ENCODE assay signal across 16 mouse cellular contexts in genomic region chr6:144648124-144648591, GRCm38 (mm10).
DNase-seq lines count a peak whose midpoint lies in the region; ATAC-seq and TF ChIP-seq lines count a peak whose summit lies in the region.
"Had no signal": no experiment of that assay in that cellular context is flagged by ENCODE, and none has a peak within 500 bp of the region (broad histone marks: within the 10 kb centered on the region; RNA-seq: fewer than 3 reads in every experiment).

No protein-coding gene starts in this region.

- DNase-seq in heart, adult 18-20 months: no peak
- peak; percentile 15 for DNase-seq in lung, adult 2 months
- DNase-seq in lung, postnatal 14 days: no peak
- DNase-seq in lung, embryonic 14.5 days: peak; percentile 75
- DNase-seq in thymus, postnatal 10 days (ENCODE audit: low spot score in 2 of 2): no peak
- no peak for DNase-seq in forebrain, embryonic 14.5 days (ENCODE audit: low spot score)
- DNase-seq in layer of hippocampus, adult 9-10 months (ENCODE audit: low spot score): no peak
- DNase-seq: adrenal gland, adult 2 months; gastrocnemius, postnatal 36 days; right cerebral cortex, postnatal 25 days had no signal

- no peak overlapping the region for H3K4me3 ChIP-seq in heart, embryonic 13.5 days
- no peak overlapping the region for H3K4me3 ChIP-seq in lung, adult 2 months (replicated peaks; ENCODE audit: extremely low read depth, low read depth, low read length)
- no peak overlapping the region for H3K4me3 ChIP-seq in lung, embryonic 14.5 days (ENCODE audit: low read depth, low read length)
- no peak overlapping the region for H3K4me3 ChIP-seq in forebrain, embryonic 14.5 days (ENCODE audit: low read depth, low read length)
- H3K4me3 ChIP-seq: forebrain, embryonic 12.5 days; hindbrain, embryonic 15.5 days; limb, embryonic 13.5 days; midbrain, embryonic 12.5 days; neural tube, embryonic 12.5 days had no signal

- no peaks in the 10 kb centered on the region for H3K9me3 ChIP-seq in heart, embryonic 13.5 days
- H3K9me3 ChIP-seq in lung, embryonic 14.5 days (ENCODE audit: low read depth, low read length): no peaks in the 10 kb centered on the region
- 0 out of 2 replicates have a peak, but pooled peaks cover 4% of the 10 kb centered on the region for H3K9me3 ChIP-seq in forebrain, embryonic 14.5 days (replicated peaks; ENCODE audit: control insufficient read depth, low read length)
- H3K9me3 ChIP-seq: forebrain, embryonic 12.5 days; hindbrain, embryonic 15.5 days; limb, embryonic 13.5 days; midbrain, embryonic 12.5 days; neural tube, embryonic 12.5 days had no signal

- no peak for ATAC-seq in heart, embryonic 13.5 days (ENCODE audit: extremely low read depth, insufficient number of reproducible peaks, low FRiP score, low TSS enrichment)
- ATAC-seq in lung, embryonic 14.5 days (ENCODE audit: insufficient read depth): peak; percentile 85
- ATAC-seq in forebrain, embryonic 14.5 days: no peak

- H3K27ac ChIP-seq in heart, embryonic 13.5 days (replicated peaks): peak overlapping the region; percentile 58
- H3K27ac ChIP-seq in lung, embryonic 14.5 days (ENCODE audit: low read depth): peak overlapping the region; percentile 92
- no peak overlapping the region for H3K27ac ChIP-seq in forebrain, embryonic 14.5 days (ENCODE audit: low read depth, low read length)
- H3K27ac ChIP-seq: forebrain, embryonic 12.5 days; hindbrain, embryonic 15.5 days; limb, embryonic 13.5 days; midbrain, embryonic 12.5 days; neural tube, embryonic 12.5 days had no signal

- peaks cover 21% of the 10 kb centered on the region for H3K4me1 ChIP-seq in heart, embryonic 13.5 days
- H3K4me1 ChIP-seq in lung, adult 2 months (ENCODE audit: control insufficient read depth, insufficient read depth, low read length): peaks cover 11% of the 10 kb centered on the region
- peaks cover 33% of the 10 kb centered on the region for H3K4me1 ChIP-seq in lung, embryonic 14.5 days (ENCODE audit: insufficient read depth)
- H3K4me1 ChIP-seq in forebrain, embryonic 14.5 days (ENCODE audit: control insufficient read depth, insufficient read depth, low read length): no peaks in the 10 kb centered on the region
- H3K4me1 ChIP-seq: hindbrain, embryonic 15.5 days had no signal

- 17% methylated on average over 4 of the region's 4 CpGs for WGBS in heart, embryonic 13.5 days
- 17% methylated on average over 4 of the region's 4 CpGs for WGBS in lung, adult 2 months
- 10% methylated on average over 4 of the region's 4 CpGs for WGBS in lung, embryonic 14.5 days
- WGBS in forebrain, embryonic 14.5 days: 50% methylated on average over 4 of the region's 4 CpGs

- no peak for TF ChIP-seq POLR2A in lung, adult 2 months (IDR thresholded peaks at IDR 0.05; ENCODE audit: borderline replicate concordance, extremely low read depth, low read depth, low read length)

- no peaks in the 10 kb centered on the region for H3K27me3 ChIP-seq in heart, embryonic 13.5 days (replicated peaks)
- H3K27me3 ChIP-seq in lung, embryonic 14.5 days (ENCODE audit: insufficient read depth, low read length): no peaks in the 10 kb centered on the region
- no peaks in the 10 kb centered on the region for H3K27me3 ChIP-seq in forebrain, embryonic 14.5 days (replicated peaks; ENCODE audit: control insufficient read depth, insufficient read depth, low read length)
- H3K27me3 ChIP-seq: forebrain, embryonic 12.5 days; hindbrain, embryonic 15.5 days; limb, embryonic 13.5 days; neural tube, embryonic 12.5 days had no signal

- no peaks in the 10 kb centered on the region for H3K36me3 ChIP-seq in heart, embryonic 13.5 days
- no peaks in the 10 kb centered on the region for H3K36me3 ChIP-seq in lung, embryonic 14.5 days (ENCODE audit: insufficient read depth)
- H3K36me3 ChIP-seq in forebrain, embryonic 14.5 days (ENCODE audit: control insufficient read depth, insufficient read depth, low read length): no peaks in the 10 kb centered on the region
- H3K36me3 ChIP-seq: forebrain, embryonic 12.5 days; hindbrain, embryonic 15.5 days; limb, embryonic 13.5 days; midbrain, embryonic 12.5 days; neural tube, embryonic 12.5 days had no signal

- H3K4me2 ChIP-seq in heart, embryonic 13.5 days: 0 out of 2 replicates have a peak overlapping the region, but pooled peaks have one; percentile 4
- H3K4me2 ChIP-seq in lung, embryonic 14.5 days: peak overlapping the region; percentile 32
- no peak overlapping the region for H3K4me2 ChIP-seq in forebrain, embryonic 14.5 days (ENCODE audit: low read length)
- H3K4me2 ChIP-seq: forebrain, embryonic 12.5 days; hindbrain, embryonic 15.5 days; limb, embryonic 13.5 days; midbrain, embryonic 12.5 days; neural tube, embryonic 12.5 days had no signal

- no peak for TF ChIP-seq CTCF in lung, adult 2 months (IDR thresholded peaks at IDR 0.05; ENCODE audit: insufficient read depth, low read length)
- TF ChIP-seq CTCF in lung, embryonic 14.5 days (IDR thresholded peaks at IDR 0.05; ENCODE audit: low read depth): no peak

- H3K9ac ChIP-seq in heart, embryonic 13.5 days: no peak overlapping the region
- no peak overlapping the region for H3K9ac ChIP-seq in lung, embryonic 14.5 days
- no peak overlapping the region for H3K9ac ChIP-seq in forebrain, embryonic 14.5 days (ENCODE audit: low read length)
- H3K9ac ChIP-seq: forebrain, embryonic 12.5 days; hindbrain, embryonic 15.5 days; limb, embryonic 13.5 days; midbrain, embryonic 12.5 days; neural tube, embryonic 12.5 days had no signal

Comparison
In these comparisons a context has a peak if more than half of its experiments do, and no peak if none do; other contexts are left out.
1. DNase-seq: peak in lung, adult 2 months (single experiment) and lung, embryonic 14.5 days (single experiment); none in heart, adult 18-20 months (0 of 2), lung, postnatal 14 days (single experiment), thymus, postnatal 10 days (0 of 2), forebrain, embryonic 14.5 days (single experiment) and layer of hippocampus, adult 9-10 months (single experiment).